Mouse (Mus musculus): ENCODE data around the gene B4galt2. TPM values are rescaled to one million over a fixed set of nuclear protein-coding genes. Genes with fewer than 3 reads are reported as not detected.

B4galt2 gene
- total and polyA plus RNA-seq, 3 experiments, result 0.08 to 0.19 TPM; not detected in 1

DNA sequence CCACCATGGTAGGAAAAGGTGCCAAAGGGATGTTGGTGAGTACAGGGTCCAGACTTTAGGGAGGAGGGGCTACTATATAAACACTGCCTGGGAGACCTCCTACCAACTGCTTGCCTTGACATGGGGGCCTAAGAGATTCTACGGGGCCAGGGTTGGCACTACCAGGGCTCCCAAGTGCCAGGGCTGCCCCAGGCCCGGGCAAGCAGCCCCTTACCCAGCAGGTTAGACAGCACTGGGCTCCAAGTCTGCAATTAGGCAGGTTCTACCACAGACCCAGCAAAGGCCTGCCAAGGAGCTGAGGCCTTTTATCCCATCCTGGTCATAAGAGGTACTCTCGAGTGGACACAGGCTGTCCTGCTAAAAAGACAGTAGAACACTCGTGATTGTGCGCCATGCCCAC is 40.2 kb downstream of the B4galt2 start:
- Histone ChIP-seq H3K79me2 (ENCODE audit: control insufficient read depth, insufficient read depth, low read length, poor library complexity) (no peaks in the 10 kb centered on the region), H3K27ac (ENCODE audit: control insufficient read depth, low read depth, low read length) (no peak overlapping the region), H3K9ac (ENCODE audit: control insufficient read depth, low read depth, low read length, poor library complexity, severe bottlenecking) (no peak overlapping the region), H3K9me3 (replicated peaks; ENCODE audit: insufficient read depth, low read length) (no peaks in the 10 kb centered on the region), H3K4me3 (ENCODE audit: control insufficient read depth in 1 of 2, insufficient read depth in 1 of 2, low read depth in 2 of 2, low read length in 2 of 2) (no peak overlapping the region), H3K4me1 (ENCODE audit: control insufficient read depth in 1 of 2, insufficient read depth in 2 of 2, low read length in 2 of 2) (peaks cover 0 to 3% of the 10 kb centered on the region in 2 experiments; a peak in 2 of 4 replicates), H3K27me3 (ENCODE audit: control insufficient read depth in 1 of 2, insufficient read depth in 2 of 2, low read length in 2 of 2) (no peaks in the 10 kb centered on the region), H3K36me3 (ENCODE audit: control insufficient read depth in 1 of 2, insufficient read depth in 2 of 2, low read length in 2 of 2) (peaks cover 0 to 2% of the 10 kb centered on the region in 2 experiments; a peak in 2 of 4 replicates)
- no peak for DNase-seq (ENCODE audit: low read depth, low spot score)
- no peak for TF ChIP-seq UBTF (IDR thresholded peaks at IDR 0.05; ENCODE audit: borderline replicate concordance, insufficient read depth, low read depth, low read length)
- TF ChIP-seq TBP (IDR thresholded peaks at IDR 0.05; ENCODE audit: low read depth, low read length), result no peak
- no peak for TF ChIP-seq EP300 (IDR thresholded peaks at IDR 0.05; ENCODE audit: low read depth in 1 of 2, low read length in 2 of 2)
- TF ChIP-seq USF2 (IDR thresholded peaks at IDR 0.05; ENCODE audit: borderline replicate concordance in 1 of 2, insufficient read depth in 1 of 2, low read depth in 1 of 2, low read length in 2 of 2), result no peak

GRCm38 (mm10) chr4:117841566-117841965 is 41.7 kb downstream of the B4galt2 start:
- DNase-seq (ENCODE audit: low read depth, low spot score), result no peak
- no peak overlapping the region for H3K27ac ChIP-seq (ENCODE audit: control insufficient read depth, low read depth, low read length)
- H3K9ac ChIP-seq (ENCODE audit: control insufficient read depth, low read depth, low read length, poor library complexity, severe bottlenecking), result no peak overlapping the region
- no peaks in the 10 kb centered on the region for H3K27me3 ChIP-seq (ENCODE audit: control insufficient read depth in 1 of 2, insufficient read depth in 2 of 2, low read length in 2 of 2)
- peaks cover 4 to 15% of the 10 kb centered on the region in 2 experiments for H3K4me1 ChIP-seq (ENCODE audit: control insufficient read depth in 1 of 2, insufficient read depth in 2 of 2, low read length in 2 of 2)
- peaks cover 0 to 14% of the 10 kb centered on the region in 2 experiments; a peak in 3 of 4 replicates for H3K36me3 ChIP-seq (ENCODE audit: control insufficient read depth in 1 of 2, insufficient read depth in 2 of 2, low read length in 2 of 2)
- H3K9me3 ChIP-seq (replicated peaks; ENCODE audit: insufficient read depth, low read length), result no peaks in the 10 kb centered on the region
- no peak overlapping the region for H3K4me3 ChIP-seq (ENCODE audit: control insufficient read depth in 1 of 2, insufficient read depth in 1 of 2, low read depth in 2 of 2, low read length in 2 of 2)
- H3K79me2 ChIP-seq (ENCODE audit: control insufficient read depth, insufficient read depth, low read length, poor library complexity), result no peaks in the 10 kb centered on the region
- TF ChIP-seq ZNF384 (IDR thresholded peaks at IDR 0.05; ENCODE audit: low read depth, low read length) (no peak), USF2 (IDR thresholded peaks at IDR 0.05; ENCODE audit: borderline replicate concordance in 1 of 2, insufficient read depth in 1 of 2, low read depth in 1 of 2, low read length in 2 of 2) (no peak), MEF2A (IDR thresholded peaks at IDR 0.05; ENCODE audit: extremely low read depth, insufficient replicate concordance, low read depth, low read length, poor library complexity, severe bottlenecking) (no peak), UBTF (IDR thresholded peaks at IDR 0.05; ENCODE audit: borderline replicate concordance, insufficient read depth, low read depth, low read length) (no peak), KAT2A (conservative IDR thresholded peaks at IDR 0.05; ENCODE audit: low read depth, low read length) (no peak), MAFK (IDR thresholded peaks at IDR 0.05; ENCODE audit: borderline replicate concordance, low read depth, low read length) (no peak), POLR2AphosphoS2 (IDR thresholded peaks at IDR 0.05; ENCODE audit: low read length) (no peak), MYC (IDR thresholded peaks at IDR 0.05; ENCODE audit: low read depth, low read length) (no peak), MAZ (IDR thresholded peaks at IDR 0.05; ENCODE audit: low read depth, low read length) (no peak), NRF1 (IDR thresholded peaks at IDR 0.05; ENCODE audit: insufficient read depth, low read depth, low read length, poor library complexity, severe bottlenecking) (no peak), ZMIZ1 (IDR thresholded peaks at IDR 0.05; ENCODE audit: low read depth, low read length) (no peak), JUND (IDR thresholded peaks at IDR 0.05; ENCODE audit: low read depth, low read length) (no peak), GATA1 (IDR thresholded peaks at IDR 0.05; ENCODE audit: low read depth, low read length) (no peak), POLR2A (IDR thresholded peaks at IDR 0.05; ENCODE audit: control insufficient read depth in 1 of 2, insufficient read depth in 1 of 2, low read depth in 1 of 2, low read length in 2 of 2, poor library complexity in 1 of 2) (no peak), ETS1 (IDR thresholded peaks at IDR 0.05; ENCODE audit: low read depth, low read length) (no peak), TBP (IDR thresholded peaks at IDR 0.05; ENCODE audit: low read depth, low read length) (no peak), USF1 (IDR thresholded peaks at IDR 0.05; ENCODE audit: low read depth, low read length) (no peak), MYB (IDR thresholded peaks at IDR 0.05; ENCODE audit: low read depth, low read length) (no peak)
